Mouse (Mus musculus) liver, adult 2 months (tissue): ENCODE results near the gene Zfp536. TPM values are rescaled to one million over a fixed set of nuclear protein-coding genes. Genes with fewer than 3 reads are reported as not detected.

Experiments
- DNase-seq: peaks from one replicate; pipeline ENCODE4 v3.0.0-alpha.2; 2011; ENCODE audit warnings: low read depth, low spot score; ENCODE audit errors: extremely low read depth
- H3K27ac ChIP-seq: fragments of 200-500 bp; replicated peaks from 2 replicates; pipeline ENCODE4 v1.5.1; 2012; ENCODE audit warnings: low read depth, mild to moderate bottlenecking, control low read depth, inconsistent platforms, low read length; ENCODE audit not compliant: insufficient read depth
- H3K27me3 ChIP-seq: fragments of 200-500 bp; 2 replicates; pipeline ENCODE4 v1.6.1; 2012; ENCODE audit warnings: mild to moderate bottlenecking, moderate library complexity, low read length, inconsistent platforms; ENCODE audit not compliant: control insufficient read depth, insufficient read depth
- H3K36me3 ChIP-seq: fragments of 200-500 bp; 2 replicates; pipeline ENCODE4 v1.6.1; 2012; ENCODE audit warnings: low read length, inconsistent platforms; ENCODE audit not compliant: control insufficient read depth, insufficient read depth
- H3K4me1 ChIP-seq: fragments of 200-500 bp; 2 replicates; pipeline ENCODE4 v1.6.1; 2011; ENCODE audit warnings: low read length; ENCODE audit not compliant: control insufficient read depth, insufficient read depth
- H3K4me3 ChIP-seq: fragments of 200-500 bp; 2 replicates; pipeline ENCODE4 v1.5.1; 2011; ENCODE audit warnings: low read depth, mild to moderate bottlenecking, control low read depth, low read length, moderate library complexity; ENCODE audit not compliant: insufficient read depth
- H3K79me2 ChIP-seq: fragments of 200-500 bp; 2 replicates; pipeline ENCODE4 v1.6.1; 2012; ENCODE audit warnings: inconsistent platforms, mild to moderate bottlenecking, low read length, moderate library complexity; ENCODE audit not compliant: control insufficient read depth, insufficient read depth
- H3K9ac ChIP-seq: fragments of 200-500 bp; 2 replicates; pipeline ENCODE4 v1.6.1; 2012; ENCODE audit warnings: low read depth, mild to moderate bottlenecking, control low read depth, inconsistent platforms, low read length
- CTCF ChIP-seq: fragments of 200-500 bp; IDR thresholded peaks from 2 replicates; pipeline ENCODE4 v1.5.1; 2011; ENCODE audit warnings: low read depth, low read length, control low read depth
- POLR2A ChIP-seq: fragments of 200-500 bp; IDR thresholded peaks from 2 replicates; pipeline ENCODE4 v1.6.1; 2011; ENCODE audit warnings: low read length, control low read depth; ENCODE audit not compliant: insufficient read depth; ENCODE audit errors: extremely low read depth
- WGBS: fragments of 180-500 bp; shearing (Covaris S2); methylation state at CpG from one replicate; pipeline ENCODE4 v1.1.7; 2018; 5-methylcytosine and 5-hydroxymethylcytosine counted together
- polyA plus RNA-seq: library from polyadenylated mRNA; depleted of rRNA; stranded (reverse); fragments of >200 nt; gene quantifications from 2 replicates; pipeline ENCODE4 v1.2.3, GENCODE M21; 2012
- total RNA-seq: library from RNA; depleted of rRNA; stranded (reverse); fragments of >200 nt; gene quantifications from 2 replicates; pipeline ENCODE4 v1.2.3, GENCODE M21; 2014

The Zfp536 gene
- total and polyA plus RNA-seq, 2 experiments = not detected

- DNase-seq = no peak
- Histone ChIP-seq H3K27ac (no peak overlapping the region), H3K79me2 (no peaks in the 10 kb centered on the region), H3K9ac (no peak overlapping the region), H3K4me3 (no peak overlapping the region), H3K4me1 (no peaks in the 10 kb centered on the region), H3K36me3 (no peaks in the 10 kb centered on the region), H3K27me3 (no peaks in the 10 kb centered on the region)
- 41% methylated on average over 5 of the region's 5 CpGs for WGBS
- TF ChIP-seq CTCF (no peak), POLR2A (no peak)
Measured at GRCm38 (mm10) chr7:37580554-37580953, 192.9 kb downstream of the Zfp536 start.

DNA sequence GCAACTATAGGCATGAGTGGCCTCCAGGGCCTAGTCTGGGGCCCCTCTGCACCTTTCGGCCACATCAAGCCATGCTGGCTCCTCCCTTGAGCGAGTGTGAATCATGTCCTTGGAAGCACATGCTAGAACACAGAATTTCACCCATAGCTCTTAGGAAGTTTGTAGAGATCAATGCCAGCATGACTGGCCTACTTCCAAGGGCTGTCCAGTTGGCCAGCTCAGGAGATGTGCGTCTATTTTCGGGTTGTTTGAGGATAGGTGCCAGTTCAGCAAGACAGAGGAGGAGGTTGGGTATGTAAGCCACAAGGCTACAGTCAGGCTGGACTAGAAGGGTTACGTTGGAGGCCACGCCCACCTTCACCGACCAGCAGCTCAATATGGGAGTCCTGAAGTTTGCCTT lies 201.4 kb downstream of the Zfp536 start:
- Histone ChIP-seq H3K4me3 (no peak overlapping the region), H3K4me1 (no peaks in the 10 kb centered on the region), H3K9ac (no peak overlapping the region), H3K27ac (no peak overlapping the region), H3K79me2 (no peaks in the 10 kb centered on the region), H3K36me3 (no peaks in the 10 kb centered on the region), H3K27me3 (no peaks in the 10 kb centered on the region)
- no peak for DNase-seq
- 82% methylated on average over 7 of the region's 7 CpGs for WGBS
- TF ChIP-seq CTCF (no peak), POLR2A (no peak)

GRCm38 (mm10) chr7:37568811-37569500 lies 204.5 kb downstream of the Zfp536 start:
- Histone ChIP-seq H3K9ac (no peak overlapping the region), H3K4me3 (no peak overlapping the region), H3K27me3 (no peaks in the 10 kb centered on the region), H3K27ac (no peak overlapping the region), H3K79me2 (no peaks in the 10 kb centered on the region), H3K4me1 (no peaks in the 10 kb centered on the region), H3K36me3 (no peaks in the 10 kb centered on the region)
- TF ChIP-seq CTCF (no peak), POLR2A (no peak)
- 58% methylated on average over 31 of the region's 31 CpGs for WGBS
- no peak for DNase-seq

DNA sequence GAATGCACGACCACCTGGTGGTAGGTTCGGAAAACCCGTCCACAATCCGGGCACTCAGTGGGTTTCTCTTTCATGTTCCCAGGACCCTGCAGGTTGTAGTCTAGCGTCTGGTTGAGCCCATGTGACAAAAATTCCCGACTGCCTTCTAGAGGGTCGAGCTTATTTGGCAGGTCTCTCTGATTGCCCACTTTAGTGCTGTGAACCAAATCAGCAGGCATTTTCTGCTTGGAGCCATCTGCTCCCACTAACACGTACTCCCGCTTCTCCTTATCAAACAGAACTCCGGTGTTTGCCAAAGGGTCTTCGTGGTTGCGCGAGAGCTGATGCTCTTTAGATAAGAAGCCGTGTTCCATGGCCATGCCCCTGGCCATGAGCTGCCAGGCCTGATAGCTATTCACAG lies 205.4 kb downstream of the Zfp536 start:
- H3K4me1 ChIP-seq = no peaks in the 10 kb centered on the region
- no peak for DNase-seq
- no peaks in the 10 kb centered on the region for H3K79me2 ChIP-seq
- no peaks in the 10 kb centered on the region for H3K27me3 ChIP-seq
- no peaks in the 10 kb centered on the region for H3K36me3 ChIP-seq
- TF ChIP-seq CTCF (no peak), POLR2A (no peak)
- no peak overlapping the region for H3K9ac ChIP-seq
- WGBS = 51% methylated on average over 14 of the region's 14 CpGs
- H3K4me3 ChIP-seq = no peak overlapping the region
- H3K27ac ChIP-seq = no peak overlapping the region

DNA sequence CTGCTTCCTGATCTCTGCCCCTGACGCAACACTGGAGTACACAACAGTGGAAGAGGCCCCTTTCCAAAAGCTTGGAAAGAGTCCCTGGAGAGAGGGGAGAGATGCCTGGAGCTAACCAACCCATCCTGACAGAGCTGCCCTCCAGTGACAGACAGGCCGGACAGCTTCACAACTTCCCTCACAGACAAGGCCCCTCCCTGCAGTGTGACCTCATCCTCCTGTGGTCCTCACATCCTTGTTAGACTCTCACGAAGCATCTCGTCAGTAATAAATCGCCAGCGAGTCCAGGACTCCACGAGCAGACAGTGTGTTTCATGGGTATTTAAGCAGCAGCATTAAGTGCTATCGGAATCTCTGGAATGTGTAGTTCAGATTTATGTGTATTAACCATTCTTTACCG lies 207.4 kb downstream of the Zfp536 start:
- no peak overlapping the region for H3K4me3 ChIP-seq
- WGBS = 48% methylated on average over 9 of the region's 9 CpGs
- H3K36me3 ChIP-seq = no peaks in the 10 kb centered on the region
- H3K27me3 ChIP-seq = no peaks in the 10 kb centered on the region
- H3K79me2 ChIP-seq = no peaks in the 10 kb centered on the region
- no peak overlapping the region for H3K9ac ChIP-seq
- TF ChIP-seq POLR2A = no peak
- TF ChIP-seq CTCF = no peak
- DNase-seq = no peak
- no peak overlapping the region for H3K27ac ChIP-seq
- H3K4me1 ChIP-seq = no peaks in the 10 kb centered on the region

GRCm38 (mm10) chr7:37565371-37565770 lies 208.1 kb downstream of the Zfp536 start:
- 83% methylated on average over 8 of the region's 8 CpGs for WGBS
- DNase-seq = no peak
- Histone ChIP-seq H3K4me3 (no peak overlapping the region), H3K27me3 (no peaks in the 10 kb centered on the region), H3K9ac (no peak overlapping the region), H3K4me1 (no peaks in the 10 kb centered on the region), H3K27ac (no peak overlapping the region), H3K36me3 (no peaks in the 10 kb centered on the region), H3K79me2 (no peaks in the 10 kb centered on the region)
- TF ChIP-seq CTCF (no peak), POLR2A (no peak)
